Mouse (Mus musculus): ENCODE data around the gene Fam71d. TPM values are rescaled to one million over a fixed set of nuclear protein-coding genes. Genes with fewer than 3 reads are reported as not detected.

The Fam71d gene
- polyA plus RNA-seq, 1 experiment, result not detected

- no peak overlapping the region for H3K9ac ChIP-seq (ENCODE audit: low read depth, poor library complexity, severe bottlenecking)
- TF ChIP-seq EP300 (IDR thresholded peaks at IDR 0.05; ENCODE audit: insufficient read depth, low read depth, low read length) (no peak), POLR2A (IDR thresholded peaks at IDR 0.05; ENCODE audit: insufficient read depth, low read length) (no peak), CTCF (IDR thresholded peaks at IDR 0.05; ENCODE audit: low read depth, low read length) (no peak)
- H3K4me1 ChIP-seq (ENCODE audit: control insufficient read depth, insufficient read depth, low read length), result no peaks in the 10 kb centered on the region
- H3K9me3 ChIP-seq (replicated peaks; ENCODE audit: control insufficient read depth, insufficient read depth, low read length, poor library complexity, severe bottlenecking), result no peaks in the 10 kb centered on the region
- no peak overlapping the region for H3K27ac ChIP-seq (ENCODE audit: insufficient read depth, low read length)
- no peaks in the 10 kb centered on the region for H3K36me3 ChIP-seq (ENCODE audit: control insufficient read depth, insufficient read depth, low read length, poor library complexity, severe bottlenecking)
- H3K27me3 ChIP-seq (ENCODE audit: control insufficient read depth, insufficient read depth, low read length, poor library complexity, severe bottlenecking), result no peaks in the 10 kb centered on the region
- no peak overlapping the region for H3K4me3 ChIP-seq (ENCODE audit: low read depth, low read length)
Measured at GRCm38 (mm10) chr12:78727723-78728122, 36.4 kb downstream of the Fam71d start.

- TF ChIP-seq EP300 (IDR thresholded peaks at IDR 0.05; ENCODE audit: insufficient read depth, low read depth, low read length) (no peak), POLR2A (IDR thresholded peaks at IDR 0.05; ENCODE audit: insufficient read depth, low read length) (no peak), CTCF (IDR thresholded peaks at IDR 0.05; ENCODE audit: low read depth, low read length) (no peak)
- no peak overlapping the region for H3K27ac ChIP-seq (ENCODE audit: insufficient read depth, low read length)
- no peak overlapping the region for H3K9ac ChIP-seq (ENCODE audit: low read depth, poor library complexity, severe bottlenecking)
- H3K4me1 ChIP-seq (ENCODE audit: control insufficient read depth, insufficient read depth, low read length), result no peaks in the 10 kb centered on the region
- H3K27me3 ChIP-seq (ENCODE audit: control insufficient read depth, insufficient read depth, low read length, poor library complexity, severe bottlenecking), result no peaks in the 10 kb centered on the region
- no peaks in the 10 kb centered on the region for H3K9me3 ChIP-seq (replicated peaks; ENCODE audit: control insufficient read depth, insufficient read depth, low read length, poor library complexity, severe bottlenecking)
- H3K36me3 ChIP-seq (ENCODE audit: control insufficient read depth, insufficient read depth, low read length, poor library complexity, severe bottlenecking), result no peaks in the 10 kb centered on the region
- no peak overlapping the region for H3K4me3 ChIP-seq (ENCODE audit: low read depth, low read length)
Measured at GRCm38 (mm10) chr12:78739633-78740032, 48.3 kb downstream of the Fam71d start.

DNA sequence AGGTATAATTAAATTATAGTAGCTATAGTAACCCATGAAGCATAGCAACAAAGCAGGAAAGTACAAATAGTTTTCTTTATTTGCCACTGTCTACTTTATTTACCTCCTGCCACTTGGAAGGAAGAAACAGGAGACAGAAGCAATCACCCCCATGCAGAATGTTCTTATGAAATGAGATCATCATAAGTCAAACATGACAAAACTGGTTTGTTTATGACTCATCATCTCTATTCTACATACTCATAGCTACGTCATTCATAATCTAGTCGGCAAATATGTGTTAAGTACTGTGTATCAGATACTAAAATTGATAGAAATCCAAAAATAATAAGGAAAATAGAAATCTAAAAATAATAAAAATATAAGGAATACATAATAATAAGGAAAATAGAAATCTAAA is 49.0 kb downstream of the Fam71d start:
- no peak overlapping the region for H3K4me3 ChIP-seq (ENCODE audit: low read depth, low read length)
- H3K27me3 ChIP-seq (ENCODE audit: control insufficient read depth, insufficient read depth, low read length, poor library complexity, severe bottlenecking), result no peaks in the 10 kb centered on the region
- H3K27ac ChIP-seq (ENCODE audit: insufficient read depth, low read length), result no peak overlapping the region
- no peaks in the 10 kb centered on the region for H3K9me3 ChIP-seq (replicated peaks; ENCODE audit: control insufficient read depth, insufficient read depth, low read length, poor library complexity, severe bottlenecking)
- no peak overlapping the region for H3K9ac ChIP-seq (ENCODE audit: low read depth, poor library complexity, severe bottlenecking)
- no peaks in the 10 kb centered on the region for H3K4me1 ChIP-seq (ENCODE audit: control insufficient read depth, insufficient read depth, low read length)
- TF ChIP-seq POLR2A (IDR thresholded peaks at IDR 0.05; ENCODE audit: insufficient read depth, low read length) (no peak), EP300 (IDR thresholded peaks at IDR 0.05; ENCODE audit: insufficient read depth, low read depth, low read length) (no peak), CTCF (IDR thresholded peaks at IDR 0.05; ENCODE audit: low read depth, low read length) (no peak)
- H3K36me3 ChIP-seq (ENCODE audit: control insufficient read depth, insufficient read depth, low read length, poor library complexity, severe bottlenecking), result no peaks in the 10 kb centered on the region

DNA sequence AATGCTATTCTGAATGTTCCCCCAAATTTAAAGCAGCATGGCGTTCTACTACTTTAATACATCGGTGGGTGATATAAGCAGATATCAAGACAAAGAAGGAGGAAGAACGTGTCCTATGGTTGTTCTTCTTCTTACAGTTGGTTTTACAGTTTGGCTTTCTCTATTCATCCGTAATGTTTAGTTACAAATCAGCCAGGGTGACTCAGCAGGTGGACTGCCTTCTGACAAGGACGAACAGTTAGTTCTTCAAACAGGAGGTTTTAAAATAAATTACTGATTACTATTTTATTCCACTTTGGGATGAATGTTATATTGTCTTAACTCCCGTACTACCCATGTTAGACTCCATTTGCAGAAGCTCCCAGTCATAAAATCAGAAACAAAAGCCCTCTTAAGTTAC is 54.9 kb downstream of the Fam71d start:
- H3K36me3 ChIP-seq (ENCODE audit: control insufficient read depth, insufficient read depth, low read length, poor library complexity, severe bottlenecking), result no peaks in the 10 kb centered on the region
- no peaks in the 10 kb centered on the region for H3K4me1 ChIP-seq (ENCODE audit: control insufficient read depth, insufficient read depth, low read length)
- TF ChIP-seq CTCF (IDR thresholded peaks at IDR 0.05; ENCODE audit: low read depth, low read length) (no peak), POLR2A (IDR thresholded peaks at IDR 0.05; ENCODE audit: insufficient read depth, low read length) (no peak), EP300 (IDR thresholded peaks at IDR 0.05; ENCODE audit: insufficient read depth, low read depth, low read length) (no peak)
- H3K4me3 ChIP-seq (ENCODE audit: low read depth, low read length), result no peak overlapping the region
- no peaks in the 10 kb centered on the region for H3K9me3 ChIP-seq (replicated peaks; ENCODE audit: control insufficient read depth, insufficient read depth, low read length, poor library complexity, severe bottlenecking)
- H3K27me3 ChIP-seq (ENCODE audit: control insufficient read depth, insufficient read depth, low read length, poor library complexity, severe bottlenecking), result no peaks in the 10 kb centered on the region
- H3K27ac ChIP-seq (ENCODE audit: insufficient read depth, low read length), result no peak overlapping the region
- H3K9ac ChIP-seq (ENCODE audit: low read depth, poor library complexity, severe bottlenecking), result no peak overlapping the region

GRCm38 (mm10) chr12:78747406-78747805 is 56.1 kb downstream of the Fam71d start:
- H3K4me1 ChIP-seq (ENCODE audit: control insufficient read depth, insufficient read depth, low read length), result no peaks in the 10 kb centered on the region
- H3K9me3 ChIP-seq (replicated peaks; ENCODE audit: control insufficient read depth, insufficient read depth, low read length, poor library complexity, severe bottlenecking), result no peaks in the 10 kb centered on the region
- no peaks in the 10 kb centered on the region for H3K27me3 ChIP-seq (ENCODE audit: control insufficient read depth, insufficient read depth, low read length, poor library complexity, severe bottlenecking)
- no peak overlapping the region for H3K4me3 ChIP-seq (ENCODE audit: low read depth, low read length)
- no peak overlapping the region for H3K27ac ChIP-seq (ENCODE audit: insufficient read depth, low read length)
- no peak overlapping the region for H3K9ac ChIP-seq (ENCODE audit: low read depth, poor library complexity, severe bottlenecking)
- no peaks in the 10 kb centered on the region for H3K36me3 ChIP-seq (ENCODE audit: control insufficient read depth, insufficient read depth, low read length, poor library complexity, severe bottlenecking)
- TF ChIP-seq CTCF (IDR thresholded peaks at IDR 0.05; ENCODE audit: low read depth, low read length) (no peak), EP300 (IDR thresholded peaks at IDR 0.05; ENCODE audit: insufficient read depth, low read depth, low read length) (no peak), POLR2A (IDR thresholded peaks at IDR 0.05; ENCODE audit: insufficient read depth, low read length) (no peak)

GRCm38 (mm10) chr12:78748113-78748512 is 56.8 kb downstream of the Fam71d start:
- Histone ChIP-seq H3K27me3 (ENCODE audit: control insufficient read depth, insufficient read depth, low read length, poor library complexity, severe bottlenecking) (no peaks in the 10 kb centered on the region), H3K9ac (ENCODE audit: low read depth, poor library complexity, severe bottlenecking) (peak overlapping the region; percentile 61), H3K4me1 (ENCODE audit: control insufficient read depth, insufficient read depth, low read length) (no peaks in the 10 kb centered on the region), H3K27ac (ENCODE audit: insufficient read depth, low read length) (no peak overlapping the region), H3K36me3 (ENCODE audit: control insufficient read depth, insufficient read depth, low read length, poor library complexity, severe bottlenecking) (no peaks in the 10 kb centered on the region), H3K9me3 (replicated peaks; ENCODE audit: control insufficient read depth, insufficient read depth, low read length, poor library complexity, severe bottlenecking) (no peaks in the 10 kb centered on the region), H3K4me3 (ENCODE audit: low read depth, low read length) (peak overlapping the region; percentile 80)
- TF ChIP-seq CTCF (IDR thresholded peaks at IDR 0.05; ENCODE audit: low read depth, low read length), result no peak
- TF ChIP-seq POLR2A (IDR thresholded peaks at IDR 0.05; ENCODE audit: insufficient read depth, low read length), result no peak
- TF ChIP-seq EP300 (IDR thresholded peaks at IDR 0.05; ENCODE audit: insufficient read depth, low read depth, low read length), result no peak

Measured in ES-Bruce4 (cell line).